11 mouse cellular contexts compared by ENCODE assay signal in genomic region chrX:101126474-101126955, GRCm38 (mm10). TPM values are rescaled to one million over a fixed set of nuclear protein-coding genes. Genes with fewer than 3 reads are reported as not detected.
DNase-seq lines count a peak whose midpoint lies in the region; ATAC-seq lines count a peak whose summit lies in the region.
"Had no signal": no experiment of that assay in that cellular context is flagged by ENCODE, and none has a peak within 500 bp of the region (broad histone marks: within the 10 kb centered on the region; RNA-seq: fewer than 3 reads in every experiment).

No protein-coding gene starts in this region.

- no peaks in the 10 kb centered on the region for H3K27me3 ChIP-seq in heart, embryonic 16.5 days (ENCODE audit: control insufficient read depth, insufficient read depth, low read length)

- ATAC-seq in heart, embryonic 16.5 days (replicated peaks; ENCODE audit: extremely low read depth, insufficient read depth, low FRiP score), result peak; percentile 70

- H3K4me3 ChIP-seq in heart, embryonic 16.5 days (ENCODE audit: low read length), result no peak overlapping the region
- H3K4me3 ChIP-seq: left cerebral cortex, adult 2 months had no signal

- H3K4me1 ChIP-seq in heart, embryonic 16.5 days (ENCODE audit: control insufficient read depth, insufficient read depth, low read length), result peaks cover 7% of the 10 kb centered on the region; the same call in 1 of the 2 replicates

- intact Hi-C loops in left cerebral cortex, postnatal 25 days (cut with DNase I), result loop anchor here (10.0 kb wide), 1 partner anchor 382 kb away; no protein-coding TSS in a partner anchor

- 38% methylated on average over 7 of the region's 7 CpGs for WGBS in heart, embryonic 16.5 days

- no peaks in the 10 kb centered on the region for H3K36me3 ChIP-seq in heart, embryonic 16.5 days (ENCODE audit: control insufficient read depth, insufficient read depth)

- H3K4me2 ChIP-seq in heart, embryonic 16.5 days (ENCODE audit: low read depth, low read length), result peak overlapping the region; percentile 23; the same call in 1 of the 2 replicates

- DNase-seq in 3T3-L1 (ENCODE audit: low read depth, low spot score) (peak; percentile 65), ZHBTc4 (ENCODE audit: low read depth, low spot score) (peak; percentile 31)
- peak; percentile 13 to 62 for DNase-seq in kidney, postnatal 4 days
- no peak for DNase-seq in right cerebral cortex, postnatal 25 days
- no peak for DNase-seq in embryo, embryonic 9.5 days (ENCODE audit: extremely low spot score)
- DNase-seq in left cerebral cortex, postnatal 25 days (ENCODE audit: low spot score in 2 of 2), result no peak
- no peak for DNase-seq in embryo, embryonic 11 days
- DNase-seq: cerebellum, adult 9-11 months had no signal

- peak overlapping the region; percentile 63 for H3K27ac ChIP-seq in heart, embryonic 16.5 days (ENCODE audit: low read length)
- H3K27ac ChIP-seq: left cerebral cortex, adult 2 months had no signal

- H3K9me3 ChIP-seq in heart, embryonic 16.5 days (replicated peaks; ENCODE audit: control insufficient read depth, low read length), result no peaks in the 10 kb centered on the region

- no peak overlapping the region for H3K9ac ChIP-seq in heart, embryonic 16.5 days (ENCODE audit: low read length)

RNA-seq across cellular contexts. Expression of gene Slc7a3, which starts 40.7 kb away (rescaled TPM):
- polyA plus RNA-seq in heart, embryonic 16.5 days (2015; fragmentation: Nextera tagmentation; extraction: Ambion mirVana), result 0.64 and 0.69 TPM in 2 replicates
- 1 to 10 TPM; 6.7 to 7.4 TPM for total RNA-seq in left cerebral cortex, postnatal 25 days (2021)
- total RNA-seq: gastrocnemius, postnatal 36 days had no signal

Comparison
In these comparisons a context has a peak if more than half of its experiments do, and no peak if none do; other contexts are left out.
1. DNase-seq: peak in 3T3-L1 (single experiment), ZHBTc4 (single experiment) and kidney, postnatal 4 days (2 of 2); none in right cerebral cortex, postnatal 25 days (single experiment), embryo, embryonic 9.5 days (single experiment), left cerebral cortex, postnatal 25 days (0 of 2) and embryo, embryonic 11 days (single experiment).